In the genomic region with DNA sequence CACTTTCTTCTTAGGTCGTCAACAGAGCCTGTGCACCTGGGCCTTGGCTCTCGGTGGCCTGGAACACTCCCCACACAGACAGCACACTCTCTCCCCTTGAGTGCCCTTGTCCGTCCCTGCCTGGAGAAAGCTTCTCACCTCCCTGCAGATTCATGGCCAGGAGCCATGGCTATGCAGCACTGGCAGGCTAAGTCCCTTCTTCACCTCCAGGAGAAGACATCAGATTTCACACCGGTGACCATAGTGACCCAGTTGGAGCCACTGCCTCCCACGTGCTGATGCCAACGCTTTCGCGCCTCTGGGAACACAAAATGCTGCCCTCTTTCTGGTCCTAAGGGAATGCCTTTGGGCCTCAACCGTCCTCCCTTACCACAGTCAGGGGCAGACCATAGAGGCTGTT, we compare ENCODE assay signal across 13 mouse cellular contexts.
A peak's percentile ranks its signal among the peaks of the same experiment; 100 is the strongest.
DNase-seq lines count a peak whose midpoint lies in the region; ATAC-seq and TF ChIP-seq lines count a peak whose summit lies in the region.
"Had no signal": no experiment of that assay in that cellular context is flagged by ENCODE, and none has a peak within 500 bp of the region (broad histone marks: within the 10 kb centered on the region; RNA-seq: fewer than 3 reads in every experiment).

No protein-coding gene starts in this region.

- no peak for TF ChIP-seq CTCF in cerebellum, adult 2 months (IDR thresholded peaks at IDR 0.05; ENCODE audit: borderline replicate concordance, insufficient read depth, low read depth, low read length)

- no peak overlapping the region for H3K4me2 ChIP-seq in kidney, embryonic 14.5 days (replicated peaks; ENCODE audit: low read depth, low read length)
- H3K4me2 ChIP-seq: forebrain, embryonic 12.5 days; lung, embryonic 15.5 days had no signal

- H3K27ac ChIP-seq in kidney, embryonic 14.5 days (ENCODE audit: low read depth, low read length): no peak overlapping the region
- H3K27ac ChIP-seq in cerebellum, adult 2 months (ENCODE audit: insufficient read depth, low read length): no peak overlapping the region
- H3K27ac ChIP-seq: forebrain, embryonic 12.5 days; layer of hippocampus, adult 2 months; lung, embryonic 15.5 days had no signal

- no peak overlapping the region for H3K9ac ChIP-seq in kidney, embryonic 14.5 days (ENCODE audit: low read depth, low read length)
- H3K9ac ChIP-seq: forebrain, embryonic 12.5 days; lung, embryonic 15.5 days had no signal

- no peaks in the 10 kb centered on the region for H3K4me1 ChIP-seq in kidney, embryonic 14.5 days (ENCODE audit: control insufficient read depth, insufficient read depth, low read length)
- peaks cover 9% of the 10 kb centered on the region for H3K4me1 ChIP-seq in cerebellum, adult 2 months (ENCODE audit: control insufficient read depth, insufficient read depth, low read length)
- H3K4me1 ChIP-seq: forebrain, embryonic 12.5 days; lung, embryonic 15.5 days had no signal

- no peak overlapping the region for H3K4me3 ChIP-seq in kidney, embryonic 14.5 days (ENCODE audit: low read length)
- no peak overlapping the region for H3K4me3 ChIP-seq in cerebellum, adult 2 months (replicated peaks; ENCODE audit: insufficient read depth, low read depth, low read length)
- H3K4me3 ChIP-seq: forebrain, embryonic 12.5 days; layer of hippocampus, adult 2 months; lung, embryonic 15.5 days; myocyte had no signal

- TF ChIP-seq POLR2A in cerebellum, adult 2 months (IDR thresholded peaks at IDR 0.05; ENCODE audit: borderline replicate concordance, insufficient read depth, low read length): no peak

- peak; percentile 31 for DNase-seq in adrenal gland, postnatal 25 days
- DNase-seq in adrenal gland, adult 18-20 months (ENCODE audit: low spot score in 2 of 2): no peak
- no peak for DNase-seq in kidney, postnatal 14 days
- DNase-seq in cerebellum, adult 2 months: peak; percentile 47 to 55
- DNase-seq in gastrocnemius, postnatal 25 days: peak; percentile 41
- DNase-seq in adipocyte (ENCODE audit: low spot score): no peak

- no peaks in the 10 kb centered on the region; the same call in 1 of the 2 replicates for H3K27me3 ChIP-seq in kidney, embryonic 14.5 days (ENCODE audit: control insufficient read depth, insufficient read depth, low read length)
- H3K27me3 ChIP-seq in cerebellum, adult 2 months (ENCODE audit: control insufficient read depth, insufficient read depth, low read length): no peaks in the 10 kb centered on the region
- H3K27me3 ChIP-seq: lung, embryonic 15.5 days had no signal

- no peaks in the 10 kb centered on the region for H3K9me3 ChIP-seq in kidney, embryonic 14.5 days (ENCODE audit: control insufficient read depth, low read length)
- H3K9me3 ChIP-seq: forebrain, embryonic 12.5 days; lung, embryonic 15.5 days had no signal

- no peaks in the 10 kb centered on the region for H3K36me3 ChIP-seq in kidney, embryonic 14.5 days (ENCODE audit: control insufficient read depth, insufficient read depth, low read length)
- H3K36me3 ChIP-seq: forebrain, embryonic 12.5 days; lung, embryonic 15.5 days had no signal

- WGBS in kidney, embryonic 14.5 days: 40% methylated on average over 9 of the region's 9 CpGs
- 12% methylated on average over 9 of the region's 9 CpGs for WGBS in cerebellum, adult 2 months

- 0 out of 2 replicates have a peak, but pooled peaks have one; percentile 30 for ATAC-seq in kidney, embryonic 14.5 days (ENCODE audit: low FRiP score, low TSS enrichment)
- no peak for ATAC-seq in monocyte, adult 5-6 weeks (replicated peaks; ENCODE audit: insufficient number of reproducible peaks, low FRiP score, low TSS enrichment, poor library complexity, severe bottlenecking)
- ATAC-seq: intestine, postnatal 0 days had no signal

Comparison
In these comparisons a context has a peak if more than half of its experiments do, and no peak if none do; other contexts are left out.
1. DNase-seq: peak in adrenal gland, postnatal 25 days (single experiment), cerebellum, adult 2 months (2 of 2) and gastrocnemius, postnatal 25 days (single experiment); none in adrenal gland, adult 18-20 months (0 of 2), kidney, postnatal 14 days (single experiment) and adipocyte (single experiment).